Mouse (Mus musculus): ENCODE data around the gene Brd3.

DNA sequence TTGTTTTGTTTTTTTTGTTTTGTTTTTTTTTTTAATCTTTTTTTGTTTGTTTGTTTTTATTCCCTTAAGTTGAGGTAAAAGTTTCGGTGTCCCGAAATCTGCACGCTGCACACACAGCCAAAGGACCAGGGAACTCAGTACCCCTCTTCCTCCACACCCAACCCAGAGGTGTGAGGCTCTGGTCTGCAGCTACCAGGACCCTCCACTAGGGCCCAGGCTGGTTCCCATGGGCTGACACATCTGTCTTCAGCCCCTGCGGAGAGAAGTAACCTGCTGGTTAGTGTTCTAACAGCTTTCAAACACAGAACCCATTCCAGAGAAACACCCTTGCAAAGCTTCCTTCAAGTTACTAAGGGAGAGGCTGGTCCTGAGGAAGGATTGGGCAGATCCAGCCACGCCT lies 59.7 kb downstream of the Brd3 start:
- TF ChIP-seq ETS1 (IDR thresholded peaks at IDR 0.05; ENCODE audit: low read depth, low read length) (no peak), POLR2A (IDR thresholded peaks at IDR 0.05; ENCODE audit: control insufficient read depth in 1 of 2, insufficient read depth in 1 of 2, low read depth in 1 of 2, low read length in 2 of 2, poor library complexity in 1 of 2) (no peak), CTCF (IDR thresholded peaks at IDR 0.05 in 2 of 3, conservative IDR thresholded peaks at IDR 0.05 in 1 of 3; ENCODE audit: control insufficient read depth in 1 of 3, insufficient read depth in 1 of 3, low read depth in 2 of 3, low read length in 3 of 3, poor library complexity in 1 of 3, severe bottlenecking in 1 of 3) (peak; percentile 2 to 27 (median 6); a peak in 2 of 6 replicates), MXI1 (IDR thresholded peaks at IDR 0.05; ENCODE audit: low read depth, low read length) (no peak), EP300 (IDR thresholded peaks at IDR 0.05; ENCODE audit: low read depth in 1 of 2, low read length in 2 of 2) (no peak), CHD2 (IDR thresholded peaks at IDR 0.05; ENCODE audit: low read length) (no peak)

Data from MEL (cell line).